Mouse (Mus musculus) fibroblast of lung, adult 2 months (primary cell): ENCODE data around the gene B3gnt4.
"Not testable (repeated sequence)": the region's sequence is repeated elsewhere in the genome, so short reads cannot be mapped to it uniquely, and the experiment has no call there.

Source experiments
- DNase-seq: peaks from one replicate; pipeline ENCODE4 v3.0.0-alpha.2; 2011; ENCODE audit warnings: low read depth

Gene B3gnt4

DNA sequence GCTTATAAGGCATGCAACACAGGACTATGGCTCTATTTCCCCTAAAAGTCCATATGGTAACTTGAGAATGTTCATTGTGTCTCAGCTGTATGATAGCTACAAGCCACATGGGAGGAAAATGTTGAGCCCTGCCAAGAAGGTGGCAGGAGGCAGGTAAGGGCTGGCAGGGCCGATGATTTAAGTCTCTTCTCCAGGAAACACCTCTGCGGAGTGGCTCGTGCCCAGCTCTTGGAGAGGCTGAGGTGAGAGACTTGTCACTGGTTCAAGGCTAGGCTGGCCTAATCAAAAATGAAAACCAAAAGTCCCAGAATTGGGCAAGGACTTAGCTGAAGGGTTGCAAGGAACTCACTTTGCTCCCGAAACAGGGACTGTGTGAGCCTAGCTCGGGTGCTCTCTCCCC lies at the start of gene B3gnt4:
TSS of gene B3gnt4 (plus strand) at position 301 of the 400 bp plus-strand sequence.
- DNase-seq = no peak

DNA sequence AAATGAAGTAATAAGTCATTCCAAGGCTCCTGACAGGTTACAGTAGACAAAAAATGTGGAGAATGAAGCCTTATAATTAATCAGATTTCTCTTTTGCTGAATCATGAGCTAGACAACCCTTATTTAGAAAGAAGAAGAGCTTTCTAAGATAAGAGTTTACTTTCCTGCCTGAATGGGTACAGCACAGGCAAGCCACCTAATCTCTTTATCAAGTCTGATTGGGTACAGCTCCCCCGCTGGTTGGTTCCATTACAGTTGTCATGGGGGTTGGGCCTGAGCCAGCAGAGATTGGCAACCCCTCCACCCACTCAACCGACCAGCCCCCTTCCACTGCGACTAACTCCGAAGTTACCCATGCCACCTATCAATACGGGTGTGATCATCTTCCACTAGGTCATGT lies 48.8 kb upstream of the B3gnt4 start:
- no peak for DNase-seq

DNA sequence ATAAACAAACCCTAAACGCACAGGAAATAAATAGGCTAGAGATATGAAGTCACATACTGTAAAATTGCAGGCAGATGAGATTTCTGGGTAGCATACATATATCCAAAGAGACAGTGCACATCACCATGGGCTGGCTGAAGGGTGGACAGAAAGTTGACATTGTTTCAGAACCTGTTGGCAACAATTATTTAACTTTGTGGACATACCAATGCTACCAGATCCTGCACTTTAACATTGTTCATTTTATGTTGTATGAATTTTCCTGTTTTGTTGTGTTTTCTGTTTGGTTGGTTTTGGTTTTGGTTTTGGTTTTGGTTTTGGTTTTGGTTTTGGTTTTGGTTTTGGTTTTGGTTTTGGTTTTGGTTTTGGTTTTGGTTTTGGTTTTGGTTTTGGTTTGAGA lies 45.6 kb upstream of the B3gnt4 start:
- DNase-seq = no peak

DNA sequence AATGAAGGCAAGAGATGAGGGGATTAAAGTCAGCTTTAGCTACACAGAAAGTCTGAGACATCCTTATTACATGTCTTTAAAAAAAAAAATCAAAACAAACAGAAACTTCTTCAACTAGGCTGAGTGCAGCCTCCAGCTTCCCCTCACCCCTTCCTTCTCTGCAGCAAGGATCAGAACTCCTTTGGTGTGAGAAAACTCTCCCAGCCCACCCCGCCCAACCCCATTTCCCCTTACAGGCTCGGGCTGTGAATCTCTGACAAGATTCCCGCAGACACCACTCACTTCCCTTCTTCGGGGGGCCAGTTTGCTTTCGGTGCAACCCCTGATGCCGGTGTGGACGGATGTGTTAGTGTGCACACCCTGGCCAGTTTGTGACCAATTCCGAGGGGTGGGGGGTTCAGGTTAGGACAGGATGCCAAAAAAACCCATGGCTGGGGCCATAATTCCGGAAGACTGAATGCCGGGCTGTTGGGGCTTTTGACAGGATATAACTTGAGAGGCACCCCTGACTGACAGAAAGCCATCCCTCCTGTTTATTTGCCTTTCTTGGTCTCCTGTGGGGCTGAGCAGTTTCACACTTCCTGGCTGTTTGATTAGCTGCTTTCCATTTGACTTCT lies 39.4 kb upstream of the B3gnt4 start:
- no peak for DNase-seq

DNA sequence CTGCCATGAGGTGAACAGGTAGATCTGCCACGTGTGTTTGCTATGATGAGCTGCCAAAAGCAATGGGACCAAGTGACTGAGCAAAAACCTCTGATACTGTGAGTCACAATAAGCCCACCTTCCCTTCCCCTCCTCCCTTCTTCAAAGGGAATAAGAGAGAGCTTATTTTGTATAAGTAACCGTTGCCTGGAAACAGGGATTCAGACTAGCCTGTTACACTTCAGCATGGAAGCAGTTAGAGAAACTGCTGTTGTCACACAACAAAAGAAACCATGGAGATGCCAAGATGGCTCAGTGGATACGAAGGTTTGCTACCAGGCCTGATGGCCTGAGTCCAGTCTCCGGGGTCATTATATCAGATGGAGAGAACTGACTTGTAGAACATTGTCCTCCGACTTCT lies 36.4 kb upstream of the B3gnt4 start:
- DNase-seq = no peak

DNA sequence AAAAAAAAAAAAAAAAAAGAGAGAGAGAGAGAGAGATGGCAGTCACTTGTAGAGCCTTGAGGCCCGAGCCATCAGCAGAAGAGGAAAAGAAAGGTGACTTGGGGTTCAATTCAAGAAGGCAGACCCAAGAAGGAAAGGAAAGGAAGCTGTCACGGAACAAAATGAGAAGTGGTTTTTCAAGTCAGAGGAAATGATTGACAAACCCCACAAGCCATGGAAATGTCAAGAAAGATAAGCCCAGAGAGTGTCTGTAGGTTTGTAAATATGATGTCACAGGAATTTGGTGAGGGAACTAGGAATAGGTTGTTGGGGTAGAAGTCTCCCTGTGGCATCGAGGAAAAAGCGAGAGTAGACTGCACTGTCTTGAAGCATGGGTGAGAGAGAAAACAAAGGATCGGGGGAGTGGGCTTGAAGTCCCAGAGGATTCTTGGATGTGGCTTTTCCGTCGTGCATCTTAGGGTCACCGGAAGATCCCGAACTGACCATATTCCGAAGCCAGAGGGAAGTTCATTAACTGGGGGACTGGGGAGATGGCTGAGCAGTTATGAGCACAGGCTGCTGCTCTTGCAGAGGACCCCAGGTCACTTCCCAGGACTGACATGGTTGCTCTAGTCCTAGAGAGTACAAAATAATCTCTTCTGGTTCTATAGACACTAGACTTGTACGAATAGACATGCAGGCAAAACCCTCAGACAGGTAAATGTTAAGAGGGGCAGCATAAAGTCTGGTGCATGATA lies 22.4 kb upstream of the B3gnt4 start:
- DNase-seq = no peak

DNA sequence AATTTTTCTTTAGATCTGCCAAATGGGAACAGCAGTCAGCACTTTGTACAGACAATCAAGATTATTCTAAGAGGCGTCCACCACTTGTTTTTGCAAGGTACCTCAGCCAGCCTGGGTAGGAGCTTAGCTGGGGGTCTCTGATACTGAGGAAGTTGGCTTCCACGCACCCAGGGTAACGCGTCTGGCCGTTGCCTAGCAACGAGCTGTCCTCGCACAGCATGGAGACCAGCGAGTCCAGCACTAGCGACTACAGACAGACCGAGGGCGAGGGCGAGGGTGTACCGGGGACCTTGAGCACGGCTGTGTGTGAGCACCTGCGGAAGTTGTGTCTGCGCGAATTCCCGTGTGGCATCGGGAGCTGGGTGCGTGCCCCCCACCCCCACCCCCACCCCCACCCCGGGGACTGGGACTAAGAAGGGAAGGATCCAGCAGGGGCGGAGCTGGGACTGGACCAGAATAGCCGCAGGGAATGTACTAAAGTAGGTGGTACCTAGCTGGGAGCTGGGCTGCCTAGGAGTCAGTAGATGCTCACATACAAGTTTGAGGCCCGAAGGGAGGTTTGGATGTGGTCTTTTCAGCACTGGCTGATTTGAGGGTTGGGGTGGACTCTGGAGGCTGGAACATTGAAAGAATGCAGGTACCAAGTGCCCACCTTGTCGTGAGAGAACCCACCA lies 21.0 kb upstream of the B3gnt4 start, which contains the start of the genes Lrrc43 and Il31:
TSS of gene Lrrc43 (plus strand) at position 194 of the 674 bp plus-strand sequence.
TSS of gene Il31 (minus strand) at position 378 of the 674 bp plus-strand sequence.
- no peak for DNase-seq

DNA sequence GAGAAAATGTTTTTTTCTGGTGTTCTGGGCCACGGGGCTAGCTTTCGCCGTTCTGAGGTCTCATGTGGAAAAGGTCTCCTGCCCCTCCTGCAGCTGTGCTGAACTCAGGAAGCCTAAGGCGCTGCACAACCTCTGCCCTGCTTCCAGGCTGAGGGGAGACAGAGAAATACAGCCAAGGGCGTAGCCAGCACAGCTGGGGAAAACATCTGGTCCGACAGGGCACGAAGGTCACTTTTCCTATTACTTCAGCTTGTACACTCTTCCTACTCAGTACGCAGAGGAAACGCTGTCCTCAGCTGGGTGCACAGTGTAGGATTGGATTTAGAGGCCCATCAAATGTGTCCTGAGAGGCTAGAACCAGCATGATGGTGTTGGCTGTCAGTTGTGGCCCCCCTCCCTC lies 20.3 kb upstream of the B3gnt4 start:
- no peak for DNase-seq

DNA sequence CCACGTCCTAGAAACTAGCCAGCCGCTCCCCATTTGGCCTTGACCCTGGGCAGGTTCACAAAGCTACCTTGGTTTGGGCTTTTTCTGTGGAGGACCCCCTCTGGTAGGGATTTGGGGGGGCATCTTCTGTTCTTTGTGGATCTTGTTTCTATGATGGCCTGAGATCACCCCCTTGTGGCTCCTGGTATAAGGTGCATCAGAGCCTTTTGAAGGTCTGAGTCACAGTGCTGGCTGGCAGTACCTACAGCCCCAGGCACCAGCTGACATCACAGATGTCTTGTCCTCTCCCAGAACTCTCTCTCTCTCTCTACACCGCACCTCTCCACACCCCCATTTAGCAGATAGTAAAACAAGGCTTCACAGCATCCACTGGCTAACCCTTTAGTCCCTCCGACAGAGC lies 10.5 kb upstream of the B3gnt4 start:
- no peak for DNase-seq

DNA sequence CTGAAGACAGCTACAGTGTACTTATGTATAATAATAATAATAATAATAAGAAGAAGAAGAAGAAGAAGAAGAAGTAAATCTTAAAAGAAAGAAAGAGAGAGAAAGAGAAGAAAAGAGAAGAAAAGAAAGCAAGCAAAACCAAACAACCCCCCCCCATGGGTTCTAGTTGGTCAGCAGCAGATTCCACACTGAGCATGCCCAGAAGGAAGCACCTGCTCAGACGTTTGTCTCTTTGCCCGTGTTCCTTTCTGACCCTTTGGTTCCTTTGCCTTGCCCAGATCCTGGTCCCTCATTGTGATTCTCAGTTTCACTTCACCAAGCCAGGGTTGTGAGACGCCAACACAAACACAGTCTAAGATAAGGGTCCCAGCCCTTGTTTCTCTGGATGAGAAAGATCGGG lies 8.3 kb upstream of the B3gnt4 start:
- no peak for DNase-seq

DNA sequence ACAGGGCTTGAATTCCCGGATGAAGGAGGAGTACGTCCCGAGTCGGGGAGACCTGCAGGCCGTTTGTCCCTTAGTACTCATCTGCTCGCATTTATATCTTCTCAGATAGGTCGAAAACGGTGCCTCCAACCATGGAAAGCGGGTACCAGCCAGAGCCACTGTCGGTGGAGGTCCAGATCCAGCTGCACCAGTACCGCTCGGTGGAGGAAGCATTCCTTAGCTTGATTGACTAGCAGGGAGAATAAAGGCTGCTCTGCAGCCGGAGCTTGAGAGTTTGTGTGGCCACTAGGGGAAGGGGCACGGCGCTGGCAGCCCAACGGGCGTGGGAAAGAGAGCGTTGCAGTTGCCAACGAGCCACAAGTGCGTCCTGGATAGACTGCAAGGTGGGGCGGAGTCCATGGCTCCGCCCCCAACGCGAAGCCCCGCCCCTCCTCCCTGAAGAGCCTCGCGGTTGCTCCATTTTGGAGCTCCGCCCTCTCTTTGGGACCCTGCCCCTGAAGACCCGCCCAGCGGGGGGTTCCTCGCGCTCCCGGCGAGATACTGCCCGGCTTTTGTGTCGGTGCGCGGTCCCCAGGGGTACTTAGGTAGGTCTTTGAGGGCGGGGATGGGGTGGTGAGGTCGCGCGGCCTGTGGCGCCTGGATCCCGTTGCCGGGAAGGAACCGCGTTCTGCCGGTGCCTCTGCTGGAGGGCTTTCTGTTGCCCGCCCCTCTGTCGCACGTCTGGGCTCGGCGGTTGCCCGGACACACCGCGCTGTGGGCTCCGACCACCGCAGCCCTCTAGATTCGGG lies 2.1 kb upstream of the B3gnt4 start:
- peak; percentile 61 for DNase-seq

DNA sequence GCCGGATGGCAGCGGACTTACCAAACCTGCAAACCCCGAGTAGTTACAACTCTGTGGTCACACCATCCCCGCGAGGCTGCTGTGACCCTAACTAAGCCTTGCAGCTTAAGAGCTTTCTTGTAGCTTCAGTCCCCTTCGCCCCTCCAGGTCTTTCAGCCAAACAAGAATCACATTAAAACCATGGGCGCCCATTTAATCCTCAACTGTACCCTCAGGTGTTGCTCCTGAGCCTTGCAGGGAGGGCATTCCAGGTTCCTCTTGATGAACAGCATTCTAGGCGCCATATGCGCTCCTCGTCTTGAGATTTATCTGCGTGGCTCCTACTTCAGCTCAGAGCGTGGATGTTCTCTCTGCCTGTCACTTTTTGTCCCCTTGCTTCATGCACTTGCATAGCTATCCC lies 1.3 kb upstream of the B3gnt4 start:
- DNase-seq = no peak

DNA sequence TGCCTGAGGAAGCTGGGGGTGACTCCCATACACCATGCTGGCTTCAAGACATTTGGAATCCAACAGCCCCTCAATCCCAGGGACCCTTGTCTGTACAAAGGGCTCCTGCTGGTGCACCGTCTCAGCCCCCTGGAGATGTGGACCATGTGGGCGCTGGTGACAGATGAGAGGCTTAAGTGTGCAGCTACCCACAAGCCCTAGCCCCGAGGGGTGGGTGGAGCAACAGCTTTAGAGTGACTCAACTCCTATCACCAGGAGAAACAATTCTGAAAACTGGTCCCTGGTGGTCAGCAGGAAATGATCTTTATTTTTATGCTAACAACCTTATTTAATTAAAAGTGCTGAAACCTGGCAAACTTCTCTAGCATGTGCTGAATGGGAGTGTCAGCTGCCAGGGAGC lies 1.2 kb downstream of the B3gnt4 start:
- DNase-seq = not testable (repeated sequence)

DNA sequence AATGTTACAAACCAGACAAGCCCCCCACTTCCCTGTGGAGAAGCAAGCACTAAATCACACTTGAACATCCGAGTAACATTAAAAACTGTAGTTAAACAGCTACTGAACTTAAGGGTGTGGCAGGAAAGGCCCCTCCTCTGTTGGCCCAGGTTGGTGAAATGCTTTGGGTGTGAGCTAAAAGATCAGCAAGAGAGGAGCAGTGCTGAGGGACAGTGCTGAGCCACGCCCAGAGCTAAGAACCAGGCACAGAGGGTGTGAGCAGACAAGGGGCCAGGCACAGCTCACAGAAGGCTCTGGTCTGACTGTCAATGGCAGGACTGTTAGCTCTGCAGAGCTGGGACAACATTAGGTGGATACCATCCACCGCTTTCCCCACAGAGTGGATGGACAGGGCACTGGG lies 1.8 kb downstream of the B3gnt4 start:
- no peak for DNase-seq

DNA sequence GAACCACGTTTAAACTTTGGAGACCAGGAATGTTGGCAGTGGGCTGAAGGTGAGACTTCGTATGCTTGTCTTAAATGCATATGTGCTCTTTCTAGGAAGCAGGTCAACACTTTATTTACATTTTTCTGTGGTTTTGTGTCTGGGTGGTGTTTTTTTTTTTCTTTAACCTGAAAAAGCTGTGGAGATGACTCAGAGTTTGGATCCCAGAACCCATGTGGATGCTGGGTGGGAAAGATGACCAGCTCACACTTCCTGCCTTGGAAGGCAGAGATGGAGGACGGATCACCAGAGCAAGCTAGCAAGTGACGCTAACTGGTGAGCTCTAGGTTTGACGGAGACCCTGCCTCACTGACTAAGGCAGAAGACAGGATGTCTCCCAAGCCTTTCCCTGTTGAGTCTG lies 4.6 kb downstream of the B3gnt4 start:
- DNase-seq = no peak

DNA sequence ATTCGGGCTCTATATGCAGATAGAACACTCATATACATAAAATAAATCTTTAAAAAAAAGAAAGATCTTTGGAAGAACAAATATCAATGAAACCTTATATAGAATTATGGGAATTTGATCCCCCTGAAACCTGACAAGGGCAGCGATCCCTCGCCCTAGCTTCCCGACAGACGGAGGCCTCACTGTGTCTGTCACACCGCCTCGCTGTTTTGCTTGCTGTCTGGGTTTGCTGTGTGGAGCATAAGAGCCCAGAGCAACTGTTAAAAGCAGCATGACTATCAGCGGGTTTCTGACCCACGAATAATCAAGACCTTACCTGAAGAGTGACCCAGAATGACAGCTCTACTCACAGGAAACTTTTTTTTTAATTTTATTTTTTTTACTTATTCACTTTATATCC lies 10.4 kb downstream of the B3gnt4 start:
- DNase-seq = no peak

DNA sequence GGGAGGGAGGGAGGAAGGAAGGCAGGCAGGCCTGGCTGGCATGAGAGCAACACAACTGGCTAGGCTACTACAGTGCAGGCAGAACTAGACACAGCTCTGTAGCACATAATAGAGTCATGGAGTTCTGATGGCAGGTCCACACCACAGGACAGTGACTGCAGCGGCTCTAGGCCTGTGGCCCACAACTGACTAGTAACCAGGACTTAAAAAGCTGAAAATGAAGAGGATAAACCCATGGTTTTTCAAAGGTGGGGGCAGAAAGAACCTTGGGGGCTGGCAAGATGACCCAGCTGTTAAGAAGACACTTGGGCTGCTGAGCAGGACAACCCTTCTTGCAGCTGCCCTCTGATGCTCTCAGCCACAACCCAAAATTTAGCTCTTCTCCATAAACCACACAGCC lies 11.4 kb downstream of the B3gnt4 start:
- DNase-seq = no peak

DNA sequence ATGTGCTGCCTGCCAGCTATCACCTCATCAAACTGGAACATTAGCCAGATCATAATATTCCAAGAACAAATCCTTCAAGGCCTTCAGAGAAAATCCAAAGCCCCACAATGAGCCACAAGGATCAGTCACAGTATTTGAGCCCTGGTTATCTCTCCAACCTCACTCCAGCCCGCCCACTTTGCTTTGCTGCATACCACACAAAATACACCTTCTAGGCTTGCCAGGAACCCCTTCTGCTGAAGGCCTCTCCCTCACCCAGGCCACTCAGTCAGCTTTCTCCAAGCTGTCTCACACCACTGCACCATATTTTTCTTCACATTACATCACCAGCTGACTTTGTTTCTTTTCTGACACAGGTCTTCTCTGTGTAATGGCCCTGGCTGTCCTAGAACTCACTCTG lies 11.9 kb downstream of the B3gnt4 start:
- no peak for DNase-seq

DNA sequence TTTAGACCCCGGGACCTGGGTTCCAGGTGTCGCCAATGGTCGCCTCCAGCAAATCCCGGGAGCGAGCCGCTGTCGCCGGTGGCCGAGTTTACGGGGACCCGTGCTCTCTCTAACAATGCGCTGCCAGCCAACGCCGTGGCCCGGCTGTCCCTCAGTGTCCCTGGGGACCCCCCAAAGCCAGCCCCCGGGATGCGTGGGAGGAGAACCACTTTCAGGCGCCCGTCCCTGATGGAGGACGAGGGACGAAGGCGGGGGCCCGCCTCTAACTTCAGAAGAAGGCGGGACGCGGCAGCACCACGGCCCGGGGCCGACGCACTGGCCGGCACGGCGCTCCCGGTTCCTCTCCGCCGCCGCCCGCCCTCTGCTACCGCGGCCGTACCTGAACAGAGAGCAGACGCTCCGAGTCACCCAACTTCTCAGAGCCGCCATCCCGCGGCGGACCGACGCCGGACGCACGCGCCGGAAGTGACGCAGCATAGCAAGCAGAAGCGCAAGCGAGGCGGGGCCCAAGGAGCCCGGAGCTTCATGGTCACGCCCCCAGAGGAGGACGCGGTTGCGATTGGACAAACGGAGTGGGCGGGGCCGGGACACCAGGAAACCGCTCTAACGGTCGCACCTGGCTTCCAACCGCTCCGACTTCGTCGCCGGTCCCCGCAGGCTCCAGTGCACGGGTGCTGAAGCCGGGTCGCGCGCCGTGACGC lies 13.6 kb downstream of the B3gnt4 start, which contains the start of gene Diablo:
TSS of gene Diablo (minus strand) at position 485 of the 701 bp plus-strand sequence.
- peak; percentile 87 for DNase-seq

DNA sequence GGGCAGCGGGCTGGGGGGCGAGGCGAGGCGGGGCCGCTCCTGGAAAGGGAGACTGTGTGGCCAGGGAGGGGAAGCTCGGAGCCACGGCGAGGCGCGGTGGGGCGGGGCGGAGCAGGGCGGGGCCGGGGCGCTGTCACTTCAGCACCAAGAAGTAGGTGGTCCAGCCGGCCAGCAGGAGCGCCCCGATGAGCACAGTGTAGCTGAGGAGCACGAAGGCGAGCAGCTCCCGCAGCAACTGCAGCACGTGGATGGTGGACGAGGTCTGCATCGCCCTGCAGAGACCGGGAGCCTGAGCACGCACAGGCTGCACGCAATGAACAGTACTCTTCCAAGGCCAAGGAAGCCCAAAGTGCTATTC lies 14.1 kb downstream of the B3gnt4 start:
- DNase-seq = no peak

DNA sequence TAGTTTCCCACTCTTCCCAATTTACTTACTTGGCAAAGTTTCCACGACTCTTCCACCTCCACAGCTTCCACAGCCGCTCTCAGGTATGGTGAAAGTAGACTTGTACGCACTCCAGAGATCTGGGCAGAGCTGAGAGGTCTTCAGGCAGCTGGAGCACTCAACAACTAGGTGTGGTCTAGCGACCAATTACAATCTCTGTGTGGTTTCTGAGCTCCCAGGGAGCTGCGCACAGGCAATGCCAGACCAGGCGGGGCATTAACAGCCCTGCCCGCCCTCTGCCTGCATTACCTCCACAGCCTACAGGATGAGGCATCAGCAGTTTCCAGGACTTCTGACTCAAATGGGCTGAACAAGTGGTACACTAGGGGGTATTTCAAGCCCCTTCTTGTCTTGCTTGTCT lies 15.0 kb downstream of the B3gnt4 start, which contains the start of gene Gm49027:
TSS of gene Gm49027 (minus strand) at position 208 of the 400 bp plus-strand sequence.
- DNase-seq = no peak
